Mouse (Mus musculus): ENCODE measurements around the gene Lcn9.
"Not testable (repeated sequence)": the region's sequence is repeated elsewhere in the genome, so short reads cannot be mapped to it uniquely, and the experiment has no call there.

Lcn9 gene

DNA sequence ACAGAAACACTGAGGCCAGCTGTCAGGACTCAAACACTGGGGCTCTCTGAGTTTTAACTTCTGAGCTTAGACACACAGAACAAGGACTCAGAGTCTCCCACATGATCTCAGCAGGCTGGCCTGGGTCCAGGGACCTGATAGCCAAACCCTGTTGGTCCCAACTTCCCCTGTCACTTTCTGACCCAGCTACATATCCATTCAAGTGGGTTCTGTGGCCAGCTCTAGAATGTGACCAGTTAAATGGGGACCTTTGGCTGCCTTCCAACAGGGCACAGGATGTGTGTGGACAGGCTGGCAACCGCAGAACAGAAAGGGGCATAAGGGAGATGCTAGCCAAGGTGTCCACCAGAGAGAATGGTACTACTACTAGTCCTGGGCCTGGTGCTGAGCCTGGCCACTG is at the start of gene Lcn9:
Gene Lcn9, plus strand, starts transcription at position 348 of the 400 bp plus-strand sequence.
- DNase-seq (ENCODE audit: low read depth) = no peak

DNA sequence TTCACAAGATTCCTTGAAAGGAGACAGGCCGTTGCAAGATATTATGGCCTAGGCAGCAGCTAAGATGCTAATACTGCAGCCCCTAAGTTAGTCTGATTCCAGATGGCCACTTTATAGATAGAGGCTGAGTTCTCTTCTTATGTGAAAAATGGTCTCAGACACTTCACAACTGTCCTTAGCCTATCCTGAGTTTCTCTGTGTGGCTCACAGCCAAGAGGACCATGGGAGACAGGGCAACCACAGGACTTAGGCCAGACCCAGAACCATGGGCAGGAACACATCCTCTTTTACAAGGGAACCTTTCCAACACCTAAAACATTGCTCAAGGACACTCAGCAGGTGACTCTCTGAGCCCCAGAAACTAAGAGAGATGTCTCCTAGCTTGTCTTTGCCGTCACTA is 49.4 kb upstream of the Lcn9 start:
- no peak for DNase-seq (ENCODE audit: low read depth)

DNA sequence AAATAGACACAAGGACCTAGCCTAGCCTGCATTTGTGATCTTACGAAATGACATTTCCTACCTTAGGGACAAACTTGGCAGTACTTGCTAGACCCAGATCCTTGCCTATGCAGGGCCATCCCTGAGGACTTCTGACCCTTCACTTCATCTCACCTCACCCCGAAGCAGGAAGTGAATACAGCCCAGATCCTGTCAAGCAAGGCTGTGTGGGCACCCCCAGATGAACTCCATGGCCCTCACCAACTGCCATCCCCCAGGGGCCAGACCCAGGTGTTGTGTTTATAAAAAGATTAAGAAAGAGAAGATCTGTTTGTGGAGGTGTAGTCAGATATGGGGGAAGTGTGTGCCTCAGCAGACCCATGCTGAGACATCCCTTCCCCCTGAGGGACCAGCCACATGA is 48.3 kb upstream of the Lcn9 start:
- no peak for DNase-seq (ENCODE audit: low read depth)

DNA sequence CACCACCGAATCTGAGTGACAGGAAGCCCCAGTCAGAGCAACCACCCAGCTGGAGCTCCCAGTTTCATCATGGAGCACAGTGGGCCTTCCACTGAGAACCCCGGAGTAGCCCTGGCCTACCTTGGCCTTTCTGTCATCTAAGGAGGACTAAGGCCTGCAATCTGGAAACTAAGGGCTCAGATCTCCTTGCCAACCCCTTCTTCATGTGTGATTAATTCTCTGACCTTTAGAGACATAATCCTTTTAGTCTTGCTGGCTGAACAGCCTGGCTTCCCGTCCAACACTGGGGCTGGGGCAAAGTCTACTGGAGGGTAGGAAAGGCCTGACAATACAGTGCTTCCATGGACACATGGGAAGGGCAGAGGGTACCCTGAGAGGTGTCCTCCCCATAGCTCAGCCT is 47.0 kb upstream of the Lcn9 start:
- DNase-seq (ENCODE audit: low read depth) = no peak

DNA sequence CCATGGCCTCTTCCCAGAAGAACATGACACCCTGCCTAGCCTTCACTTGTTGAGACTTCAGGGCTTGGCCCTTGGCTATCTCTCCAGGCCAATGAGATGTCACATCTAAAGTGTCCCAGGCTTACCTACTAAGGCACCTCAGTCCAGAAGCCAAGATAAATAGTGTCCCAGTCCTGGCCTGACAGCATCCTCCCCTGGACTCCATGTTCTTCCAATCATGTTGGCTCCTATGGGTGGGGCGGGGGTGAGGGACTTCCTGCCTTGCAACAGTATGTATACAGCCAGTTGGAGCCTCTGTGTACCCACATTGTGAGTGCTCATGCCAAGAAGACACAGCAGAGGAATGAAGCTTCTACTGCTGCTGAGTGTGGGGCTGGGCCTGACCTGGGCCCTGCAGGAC is 46.2 kb upstream of the Lcn9 start, which contains the start of gene Lcn11:
Gene Lcn11, plus strand, starts transcription at position 301 of the 400 bp plus-strand sequence.
- no peak for DNase-seq (ENCODE audit: low read depth)

DNA sequence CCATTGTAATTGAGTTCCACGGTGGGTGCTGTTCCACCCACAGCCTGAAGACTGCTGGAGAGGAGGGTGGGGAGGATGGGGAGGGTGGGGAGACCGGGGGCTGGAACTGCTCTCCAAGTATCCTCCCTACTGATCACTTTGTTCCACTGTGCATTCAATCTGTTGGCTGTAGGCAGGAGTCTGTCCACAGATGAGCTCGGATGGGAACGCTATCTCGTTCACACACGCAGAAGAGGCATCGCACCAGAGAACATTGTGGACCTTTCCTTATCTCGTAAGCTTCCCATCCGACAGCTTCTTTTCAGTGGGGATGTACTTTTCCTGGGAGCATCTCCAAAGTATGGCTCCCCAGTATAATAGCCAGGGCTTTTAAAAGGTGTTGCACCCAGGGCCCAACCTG is 43.9 kb upstream of the Lcn9 start:
- no peak for DNase-seq (ENCODE audit: low read depth)

DNA sequence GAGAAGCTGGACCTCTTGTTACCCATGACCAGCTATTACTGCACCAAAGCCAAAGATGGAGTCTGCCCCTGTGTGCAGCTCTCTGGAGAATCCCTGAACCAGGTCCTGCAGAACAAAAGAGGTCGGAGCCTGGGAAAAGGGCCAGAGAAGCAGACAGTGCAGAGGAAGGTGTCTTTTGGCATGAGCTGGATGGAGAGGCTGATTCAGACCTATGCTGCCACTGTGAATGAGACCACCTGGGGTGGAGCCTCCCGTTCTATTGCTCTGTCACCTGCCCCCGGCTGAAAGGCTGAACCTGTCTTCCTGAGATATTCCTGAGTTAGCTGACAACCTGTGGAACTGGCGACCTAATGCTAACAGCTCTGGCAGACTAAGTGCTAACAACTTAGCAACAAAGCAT is 42.0 kb upstream of the Lcn9 start:
- DNase-seq (ENCODE audit: low read depth) = no peak

DNA sequence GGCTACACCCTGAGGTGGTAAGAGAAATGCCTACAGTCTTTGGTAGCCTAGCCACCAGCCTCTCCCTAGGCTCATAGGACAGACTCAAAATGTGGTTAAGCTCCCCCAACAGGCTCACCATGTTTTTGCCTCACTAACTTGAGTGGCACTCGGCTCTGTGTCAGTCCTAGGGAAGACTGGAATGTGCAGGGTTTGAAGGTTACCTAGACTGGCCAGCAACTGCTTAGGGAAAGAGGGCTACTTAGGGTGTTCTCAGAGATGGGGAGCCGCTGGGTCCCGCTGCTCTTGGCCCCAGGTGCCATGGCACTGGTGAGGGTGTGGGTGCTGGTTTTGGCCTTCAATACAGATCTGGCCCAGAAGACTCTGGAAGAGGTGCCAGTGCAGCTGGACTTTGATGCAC is 41.0 kb upstream of the Lcn9 start, which contains the start of gene Gm13539:
Gene Gm13539, plus strand, starts transcription at position 301 of the 400 bp plus-strand sequence.
- DNase-seq (ENCODE audit: low read depth) = no peak

DNA sequence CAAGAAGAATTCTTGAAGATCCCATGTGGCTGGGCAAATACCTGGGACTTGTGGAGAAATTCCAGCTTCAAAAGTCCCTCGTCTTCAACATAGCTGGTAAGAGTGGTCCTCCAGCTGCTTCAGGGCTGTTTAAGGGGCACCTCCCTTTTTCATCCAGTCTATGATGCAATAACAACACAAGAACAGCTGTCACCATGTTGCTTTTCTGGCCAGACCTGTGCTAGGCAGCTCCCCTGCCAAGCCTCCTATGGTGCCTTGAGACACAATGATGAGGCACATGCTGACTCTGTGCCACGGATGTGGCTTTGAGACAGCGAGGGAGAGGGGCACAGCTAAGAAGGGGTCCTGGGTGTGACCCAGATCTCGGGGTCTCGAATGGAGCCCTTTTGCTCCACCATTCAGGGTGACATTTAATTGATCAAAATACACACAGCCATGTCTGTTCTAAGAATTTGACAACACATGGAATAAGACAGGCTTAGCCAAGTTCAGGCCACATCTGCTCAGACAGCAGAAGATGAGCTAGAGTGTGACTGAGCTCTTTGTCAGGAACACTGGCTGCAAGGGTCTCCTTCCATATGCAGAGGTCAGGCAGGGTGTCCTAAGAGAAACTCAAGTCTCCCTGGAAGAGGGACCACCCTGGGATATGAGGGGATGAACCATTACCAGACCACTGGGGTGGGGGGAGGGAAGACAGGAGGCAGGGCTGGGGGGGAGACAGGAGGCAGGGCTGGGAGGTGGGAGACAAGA is 37.2 kb upstream of the Lcn9 start:
- no peak for DNase-seq (ENCODE audit: low read depth)

DNA sequence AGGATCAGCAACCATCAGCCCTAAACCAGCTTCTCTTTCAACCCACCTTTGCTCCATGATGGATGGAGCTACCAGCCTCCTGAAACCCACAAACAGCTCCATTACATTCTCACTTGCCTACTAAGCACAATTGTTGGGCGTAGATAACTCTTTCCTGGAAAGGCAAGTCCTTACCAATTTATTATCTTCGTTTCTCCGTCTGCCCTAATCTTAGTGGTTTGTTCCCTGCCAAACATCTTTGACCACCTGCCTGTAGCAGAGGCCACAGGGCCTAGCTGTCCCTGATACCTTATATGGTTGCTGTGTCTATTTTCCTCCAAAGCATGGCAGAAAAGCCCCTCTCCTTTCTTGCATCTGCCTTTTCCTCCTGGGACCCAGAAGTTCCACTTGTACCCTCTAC is 33.9 kb upstream of the Lcn9 start:
- DNase-seq (ENCODE audit: low read depth) = peak; percentile 50

DNA sequence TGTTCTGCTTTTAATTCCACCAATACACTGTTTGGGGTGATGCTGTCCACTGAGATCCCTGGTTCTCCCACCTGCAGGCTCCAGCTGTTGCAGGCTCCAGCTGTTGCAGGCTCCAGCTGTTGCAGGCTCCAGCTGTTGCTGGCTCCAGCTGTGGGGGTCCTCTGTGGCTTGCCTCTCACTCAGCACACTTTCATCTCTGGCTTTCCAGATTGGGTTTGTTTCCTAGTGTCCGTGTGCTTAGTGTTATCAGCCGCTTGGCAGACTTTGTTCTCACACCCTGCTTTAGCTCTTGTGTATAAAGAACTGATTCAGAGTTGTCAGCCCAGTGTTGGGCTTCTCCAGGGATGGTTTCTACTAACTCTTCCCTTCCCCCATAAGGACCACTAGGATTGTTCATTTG is 25.3 kb upstream of the Lcn9 start:
- DNase-seq (ENCODE audit: low read depth) = no peak

DNA sequence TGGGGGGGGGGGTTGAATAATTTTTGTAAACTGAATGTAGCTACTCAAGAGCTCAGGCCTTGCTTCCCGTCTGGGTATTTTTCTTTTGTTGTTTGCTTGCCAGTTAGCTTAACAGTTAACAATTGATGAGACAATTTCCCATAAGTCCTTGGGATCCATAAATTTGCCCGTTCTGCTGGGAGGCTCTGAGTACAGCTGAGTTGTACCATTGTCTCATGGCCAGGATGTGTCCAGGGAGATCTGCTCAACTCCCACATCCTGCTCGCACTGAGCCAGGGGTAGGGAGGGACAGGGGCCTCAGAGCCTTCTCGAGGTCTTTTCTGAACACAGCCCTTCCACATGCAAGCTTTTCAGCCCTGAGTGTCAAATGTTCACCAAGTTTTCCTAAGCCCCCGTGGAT is 24.9 kb upstream of the Lcn9 start:
- DNase-seq (ENCODE audit: low read depth) = no peak

DNA sequence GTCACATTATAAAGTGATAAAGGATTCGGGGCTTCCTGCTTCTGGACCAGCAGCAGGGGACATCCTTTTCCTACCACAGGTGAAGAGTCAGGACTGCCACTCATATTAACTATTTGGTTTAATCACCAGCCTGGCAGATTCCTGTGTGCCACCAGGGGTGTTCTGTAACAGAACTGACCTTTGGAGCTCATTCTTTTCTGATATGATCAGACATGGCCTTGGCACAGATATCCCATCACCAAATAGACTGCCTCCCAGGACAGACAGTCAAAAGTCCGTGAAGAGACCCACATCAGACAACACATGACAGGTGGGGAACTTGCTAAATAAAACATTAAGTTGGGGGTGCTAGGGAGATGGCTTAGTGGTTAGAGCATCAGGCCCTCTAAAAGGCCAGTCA is 11.2 kb upstream of the Lcn9 start:
- DNase-seq (ENCODE audit: low read depth) = no peak

DNA sequence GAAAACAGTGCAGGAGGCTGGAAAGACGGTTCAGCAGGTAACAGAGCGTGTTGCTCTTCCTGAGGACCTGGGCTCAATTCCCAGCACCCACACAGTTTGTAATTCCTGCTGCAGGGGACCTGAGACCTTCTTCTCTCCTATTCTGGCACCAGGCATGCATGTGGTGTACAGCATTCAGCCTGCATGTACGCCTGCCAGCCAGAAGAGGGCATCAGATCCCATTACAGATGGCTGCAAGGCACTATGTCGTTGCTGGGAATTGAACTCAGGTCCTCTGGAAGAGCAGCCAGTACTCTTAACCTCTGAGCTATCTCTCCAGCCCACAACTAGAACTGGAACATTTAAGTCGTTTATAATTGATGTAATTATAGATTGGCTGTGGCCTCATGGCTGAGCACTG is 9.6 kb upstream of the Lcn9 start:
- DNase-seq (ENCODE audit: low read depth) = no peak

DNA sequence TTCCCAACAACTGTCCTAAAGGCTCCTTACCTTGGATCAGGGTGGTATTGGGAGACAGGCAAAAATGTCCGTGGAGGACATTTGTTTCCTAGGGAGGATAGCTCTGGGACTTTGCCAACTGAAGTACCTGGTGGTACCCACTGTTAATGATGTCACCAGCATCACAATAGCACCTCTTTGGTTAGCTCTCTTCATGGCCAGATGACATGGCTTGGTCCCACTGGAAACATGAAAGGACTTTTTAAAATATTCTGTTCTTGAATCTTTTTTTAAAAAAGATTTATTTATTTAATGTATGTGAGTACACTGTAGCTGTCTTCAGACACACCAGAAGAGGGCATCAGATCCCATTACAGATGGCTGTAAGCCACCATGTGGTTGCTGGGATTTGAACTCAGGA is 7.2 kb upstream of the Lcn9 start, which contains the start of gene Glt6d1:
Gene Glt6d1, minus strand, starts transcription at position 101 of the 400 bp plus-strand sequence.
- DNase-seq (ENCODE audit: low read depth) = not testable (repeated sequence)

DNA sequence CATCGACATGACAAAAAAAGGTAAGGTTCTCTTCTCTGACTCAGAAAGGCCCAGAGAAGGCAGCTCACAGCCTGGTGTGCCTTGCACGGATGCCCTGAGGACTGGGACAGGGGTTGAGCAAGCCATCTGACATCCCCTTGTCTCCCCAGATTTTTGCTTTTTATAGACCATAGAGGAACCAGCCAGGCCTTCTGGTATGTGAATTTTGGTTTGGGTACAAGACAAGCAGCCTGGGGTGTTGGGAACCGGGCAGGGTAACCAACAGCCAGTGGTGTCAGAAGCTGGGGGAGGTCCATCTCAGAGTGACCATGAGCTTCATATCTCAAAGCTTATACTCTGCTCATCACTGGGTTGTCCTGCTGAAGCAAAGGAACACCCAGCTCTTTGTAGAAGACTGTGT is 1.8 kb downstream of the Lcn9 start:
- DNase-seq (ENCODE audit: low read depth) = no peak

DNA sequence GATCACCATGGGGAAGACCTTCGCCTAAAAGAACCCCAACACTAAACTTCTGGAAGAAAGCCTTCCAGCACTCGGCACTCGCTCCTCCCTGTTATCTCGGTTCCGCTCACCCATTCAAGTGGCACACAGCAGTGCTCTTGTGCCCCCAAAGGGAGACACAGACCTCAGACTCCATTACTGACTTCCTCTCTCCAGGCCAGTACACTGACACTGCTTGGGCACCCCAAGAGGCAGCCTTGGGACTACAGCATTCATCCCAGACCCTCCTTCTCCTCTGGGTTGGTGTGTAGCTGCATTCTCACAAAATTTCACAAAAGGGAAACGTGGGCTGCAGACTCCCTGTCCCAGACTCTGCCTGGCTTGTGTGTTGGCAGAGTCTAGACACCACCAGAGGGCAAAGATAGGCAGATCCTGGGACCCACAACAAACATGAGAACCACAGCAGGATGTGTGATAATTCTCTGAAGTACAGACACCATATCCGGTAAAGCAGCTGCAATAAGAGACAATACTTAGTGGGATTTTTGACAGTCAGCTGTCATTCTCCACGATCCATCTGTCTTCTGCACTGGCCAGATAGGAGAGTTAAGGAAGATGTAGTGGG is 5.5 kb downstream of the Lcn9 start:
- DNase-seq (ENCODE audit: low read depth) = no peak

DNA sequence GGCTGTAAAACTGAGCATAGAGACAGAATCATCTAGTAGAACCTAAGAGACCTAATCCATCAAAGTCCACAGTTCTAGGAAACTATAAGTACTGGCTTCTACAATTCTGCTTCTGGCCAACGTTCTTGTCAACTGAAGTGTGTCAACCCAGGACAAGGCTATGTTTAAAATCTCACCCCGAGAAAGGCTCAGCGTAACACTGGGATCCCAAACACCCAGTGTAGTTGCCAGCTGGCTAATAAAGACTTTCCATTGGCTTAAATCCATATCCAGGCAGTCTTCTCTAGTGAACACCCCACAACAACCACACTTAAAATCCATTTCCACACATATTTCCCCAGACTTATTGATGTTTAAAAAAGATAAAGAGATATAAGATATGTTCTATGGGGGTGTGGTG is 7.8 kb downstream of the Lcn9 start:
- DNase-seq (ENCODE audit: low read depth) = no peak

DNA sequence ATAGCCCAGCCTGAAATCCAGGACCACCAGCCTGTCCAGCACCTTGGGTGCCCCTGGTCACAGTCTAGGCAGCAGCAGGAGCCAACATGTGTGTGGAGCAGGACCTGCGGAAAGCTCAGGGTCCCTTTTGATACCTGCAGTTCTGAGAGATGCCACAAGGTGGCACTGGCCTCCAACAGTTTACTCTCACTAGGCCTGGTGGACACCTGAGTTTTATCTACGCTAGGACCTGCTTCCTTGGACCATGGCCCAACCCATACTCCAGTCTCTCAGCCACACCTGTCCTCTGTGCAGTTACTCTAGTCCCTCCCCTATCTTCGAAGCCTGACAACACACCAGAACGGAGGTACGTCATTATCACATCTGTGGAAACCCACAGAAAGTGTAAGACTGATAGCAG is 13.3 kb downstream of the Lcn9 start:
- peak; percentile 45 for DNase-seq (ENCODE audit: low read depth)

DNA sequence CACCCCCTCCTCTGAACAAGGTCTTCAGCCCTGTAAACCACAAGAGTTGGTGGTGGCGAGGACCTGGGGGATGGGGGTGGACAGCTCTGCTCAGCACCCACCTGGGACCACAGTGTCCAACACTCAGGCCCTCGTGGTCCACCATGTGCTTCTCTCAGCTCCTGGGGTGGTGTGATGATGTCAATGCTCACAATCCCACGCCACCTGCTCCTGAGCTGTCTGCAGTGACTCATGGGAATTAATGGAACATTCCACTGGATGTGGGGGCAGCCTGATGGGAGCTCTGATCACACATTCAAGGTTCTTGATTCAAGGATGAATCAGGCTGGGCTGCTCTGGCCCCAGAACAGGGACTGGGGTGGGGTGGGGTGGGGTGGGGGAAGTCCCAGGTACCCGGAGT is 19.2 kb downstream of the Lcn9 start:
- DNase-seq (ENCODE audit: low read depth) = no peak

DNA sequence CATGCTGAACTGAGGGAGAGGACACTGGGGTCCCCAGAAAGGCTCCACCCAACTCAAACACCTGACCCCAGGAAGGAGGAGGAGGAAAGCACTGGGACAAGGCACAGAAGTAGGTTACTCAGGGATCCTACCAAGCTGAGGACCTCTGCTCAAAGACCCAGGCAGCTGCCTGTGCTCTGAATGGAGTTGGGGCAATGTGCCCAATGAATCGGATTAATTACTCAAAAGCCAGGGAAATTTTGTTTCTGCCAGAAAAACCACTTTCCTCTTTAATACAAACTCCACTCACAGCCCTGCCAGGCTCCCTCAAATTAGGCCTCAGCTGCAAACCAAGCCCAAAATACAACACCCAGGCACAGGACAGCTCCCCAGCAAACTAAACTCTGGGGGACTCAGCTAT is 19.8 kb downstream of the Lcn9 start:
- no peak for DNase-seq (ENCODE audit: low read depth)

DNA sequence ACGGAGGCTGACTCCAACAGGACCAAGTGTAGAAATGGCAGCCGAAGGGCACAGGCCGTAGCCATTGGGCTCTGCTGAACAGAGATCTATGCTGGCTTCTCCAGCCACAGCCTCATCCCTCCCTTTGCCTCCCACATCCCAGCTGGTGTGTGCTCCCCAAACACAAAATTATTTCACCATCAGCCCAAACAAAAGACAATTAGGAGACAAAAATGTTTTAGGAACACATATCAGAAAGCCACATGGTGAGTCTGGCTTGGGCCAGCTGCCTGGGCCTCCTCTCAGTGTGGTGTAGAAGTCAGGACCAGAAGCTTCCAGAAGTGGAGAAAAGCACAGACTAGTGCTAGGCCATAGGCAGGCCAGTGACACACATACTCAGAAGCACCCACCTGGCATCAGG is 21.1 kb downstream of the Lcn9 start:
- no peak for DNase-seq (ENCODE audit: low read depth)

DNA sequence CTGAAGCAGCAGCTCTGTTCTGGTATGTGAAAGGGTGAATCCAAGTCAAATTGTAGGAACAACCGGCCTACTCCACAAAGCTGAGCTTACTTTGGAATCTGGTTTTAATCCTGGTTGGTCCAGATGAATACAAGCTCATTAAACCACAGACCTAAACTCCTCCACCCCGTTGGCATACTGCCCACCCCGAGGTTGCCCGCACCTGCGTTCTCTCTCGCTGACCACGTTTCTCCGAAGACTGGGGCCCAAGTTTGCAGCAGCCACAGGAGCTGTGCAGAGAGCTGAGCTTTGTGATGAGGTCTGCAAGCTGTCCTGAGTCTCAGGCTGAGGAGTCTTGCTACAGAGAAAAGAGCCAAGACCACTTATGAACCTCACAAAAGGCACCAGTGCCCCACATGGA is 23.6 kb downstream of the Lcn9 start:
- no peak for DNase-seq (ENCODE audit: low read depth)

DNA sequence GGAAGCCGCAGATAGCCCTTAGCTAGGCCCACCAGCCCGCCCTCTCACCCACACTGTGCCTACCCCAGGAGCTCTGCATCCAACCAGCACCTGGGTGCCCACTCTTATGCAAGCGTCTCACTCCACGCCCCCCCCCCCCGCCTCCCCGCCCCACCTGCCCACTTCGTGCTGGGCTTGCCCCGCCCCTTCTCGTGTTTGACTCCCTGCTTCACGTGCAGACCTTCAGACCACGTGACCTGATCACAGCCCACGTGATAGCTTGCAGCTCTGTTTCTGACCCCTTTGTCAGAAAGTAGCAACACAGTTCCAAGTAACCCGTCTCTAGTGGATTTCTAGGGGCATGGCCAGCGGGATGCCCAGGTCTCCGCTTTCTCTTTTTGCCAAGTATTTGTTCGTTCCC is 24.3 kb downstream of the Lcn9 start, which contains the start of gene Sohlh1:
Gene Sohlh1, minus strand, starts transcription at position 23 of the 400 bp plus-strand sequence.
- DNase-seq (ENCODE audit: low read depth) = no peak

Data from c-Kit-positive CD71-positive TER-119-negative erythroid progenitor cells, embryonic 14.5 days (primary cell).